Mouse (Mus musculus) embryonic fibroblast, embryonic 13.5 days (primary cell): ENCODE results near the gene Gm10234.

ENCODE experiments used
- CTCF ChIP-seq: IDR thresholded peaks from 2 replicates; pipeline ENCODE4 v1.5.1; 2011; ENCODE audit warnings: mild to moderate bottlenecking, control low read depth, low read length, moderate library complexity, borderline replicate concordance; ENCODE audit not compliant: insufficient read depth
- POLR2A ChIP-seq: IDR thresholded peaks from 2 replicates; pipeline ENCODE4 v1.6.1; 2011; ENCODE audit warnings: low read depth, mild to moderate bottlenecking, control low read depth, low read length, moderate library complexity

GRCm38 (mm10) chr6:95360084-95360483 lies 38.2 kb downstream of the Gm10234 start:
- TF ChIP-seq POLR2A (no peak), CTCF (no peak)
